Mouse (Mus musculus) olfactory bulb, adult 2 months (tissue): ENCODE results near the gene Pdxdc1.

ENCODE experiments used
- CTCF ChIP-seq: fragments of 200-500 bp; IDR thresholded peaks from 2 replicates; pipeline ENCODE4 v1.5.1; 2012; ENCODE audit warnings: low read depth, mild to moderate bottlenecking, low read length, moderate library complexity; ENCODE audit not compliant: insufficient read depth
- POLR2A ChIP-seq: fragments of 200-500 bp; IDR thresholded peaks from 2 replicates; pipeline ENCODE4 v1.6.1; 2012; ENCODE audit warnings: mild to moderate bottlenecking, low read depth, low read length, moderate library complexity; ENCODE audit not compliant: insufficient read depth

GRCm38 (mm10) chr16:13945153-13945552, 42.2 kb upstream of the Pdxdc1 start:
- no peak for TF ChIP-seq CTCF
- no peak for TF ChIP-seq POLR2A
